Mouse (Mus musculus) adrenal gland, adult 10 weeks (tissue): ENCODE data around the gene Gm5269. TPM values are rescaled to one million over a fixed set of nuclear protein-coding genes. Genes with fewer than 3 reads are reported as not detected.

ENCODE experiments used
- polyA plus RNA-seq: library from polyadenylated mRNA; stranded (reverse); fragments of 350-450 nt; fragmentation: Illumina TruSeq; extraction: RNeasy Lipid Tissue Mini Kit (QIAGEN cat#74804); gene quantifications from one replicate; pipeline ENCODE4 v1.2.3, GENCODE M21; 2014; ENCODE audit warnings: low read depth, low replicate concordance

Gm5269 gene
- not detected for polyA plus RNA-seq

DNA sequence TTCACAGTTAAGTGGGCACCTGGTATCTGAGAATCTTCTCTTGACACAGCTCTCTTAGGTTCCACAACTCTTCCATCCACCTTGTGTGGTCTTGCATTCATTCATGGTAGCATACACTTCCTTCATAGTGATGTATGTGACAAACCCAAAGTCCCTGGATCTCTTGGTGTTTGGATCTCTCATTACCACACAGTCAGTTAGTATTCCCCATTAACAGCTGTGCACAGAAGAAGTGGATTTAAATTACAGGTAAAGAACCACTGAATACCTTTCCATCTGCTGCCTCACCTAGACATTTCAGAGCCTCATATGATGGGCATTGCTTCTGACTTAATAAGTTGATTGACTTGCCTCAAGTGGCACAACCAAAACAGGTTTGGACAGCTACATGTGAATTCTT, at the start of gene Gm5269:
Gm5269 (minus strand) TSS at position 101 of the 400 bp plus-strand sequence.

DNA sequence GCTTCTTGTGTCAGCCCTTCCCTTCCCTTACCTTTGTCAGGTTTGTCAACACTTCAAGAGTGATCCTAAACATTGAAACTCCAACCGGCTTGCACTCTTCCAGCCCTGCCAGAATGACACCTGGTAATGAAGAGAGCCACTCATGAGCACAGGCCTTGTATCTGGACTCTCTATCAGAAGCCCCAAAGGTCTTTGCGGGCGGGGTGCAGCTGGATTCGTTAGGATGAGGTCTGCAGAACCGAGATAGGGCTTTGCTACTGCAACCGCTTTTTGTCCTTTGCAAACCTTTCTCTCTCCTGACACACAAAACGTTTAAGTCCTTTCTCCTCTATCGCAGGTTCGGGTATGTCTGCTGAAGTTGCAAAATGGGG, 36.3 kb upstream of the Gm5269 start, which contains the start of gene Slc40a1:
Slc40a1 (minus strand) TSS at position 131 of the 371 bp plus-strand sequence.

Other genes starting within 250 kb of the Gm5269 start
- 112 TPM for gene Wdr75, start 95.1 kb downstream of the Gm5269 start, polyA plus RNA-seq
- gene Slc40a1, start 36.2 kb upstream of the Gm5269 start, polyA plus RNA-seq, result 46.7 TPM
- gene Dnah7b, start 176.0 kb upstream of the Gm5269 start, polyA plus RNA-seq, result 8.7 TPM